Mouse (Mus musculus): ENCODE data around the gene Plekhm1.

GRCm38 (mm10) chr11:103361396-103362053, 51.0 kb downstream of the Plekhm1 start:
- TF ChIP-seq CTCF (IDR thresholded peaks at IDR 0.05; ENCODE audit: low read depth) (no peak), EP300 (IDR thresholded peaks at IDR 0.05; ENCODE audit: low read depth) (no peak)

Data from liver, postnatal 0 days (tissue).